In the genomic region with DNA sequence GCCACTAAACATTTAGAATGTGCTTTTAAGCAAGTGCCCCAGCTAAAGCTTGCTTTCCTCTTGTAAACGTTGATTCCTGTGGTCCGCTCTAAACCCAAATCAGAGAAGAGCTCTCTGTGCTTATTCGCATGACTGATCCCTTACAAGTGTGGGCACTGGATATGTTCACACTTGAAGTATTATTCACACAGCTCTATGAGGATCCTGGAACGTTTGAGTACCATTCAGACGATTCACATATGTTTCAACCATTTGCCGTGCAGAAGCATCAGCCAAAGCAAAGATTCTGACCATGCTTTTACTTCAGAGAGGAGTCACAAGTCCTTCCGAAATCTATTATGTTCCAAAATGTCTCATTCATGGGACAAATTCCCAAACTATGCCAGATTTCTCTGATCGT, we compare ENCODE assay signal across 22 mouse cellular contexts. TPM values are rescaled to one million over a fixed set of nuclear protein-coding genes. Genes with fewer than 3 reads are reported as not detected.
DNase-seq lines count a peak whose midpoint lies in the region; ATAC-seq and TF ChIP-seq lines count a peak whose summit lies in the region.
"Had no signal": no experiment of that assay in that cellular context is flagged by ENCODE, and none has a peak within 500 bp of the region (broad histone marks: within the 10 kb centered on the region; RNA-seq: fewer than 3 reads in every experiment).

No protein-coding gene starts in this region.

- ATAC-seq in forebrain, postnatal 0 days, result no peak
- no peak for ATAC-seq in forebrain, embryonic 11.5 days (replicated peaks; ENCODE audit: low FRiP score)
- ATAC-seq: CD4-positive, CD25-positive, alpha-beta regulatory T cell, adult 4 months; forebrain, embryonic 14.5 days; forebrain, embryonic 16.5 days had no signal

- DNase-seq in forebrain, postnatal 0 days, result peak; percentile 30
- DNase-seq in forebrain, embryonic 11.5 days (ENCODE audit: low spot score), result no peak
- peak; percentile 21 for DNase-seq in layer of hippocampus, adult 9-11 months
- DNase-seq in layer of hippocampus, postnatal 10 days (ENCODE audit: low spot score in 2 of 2), result no peak
- DNase-seq in thymus, adult 2 months, result no peak
- DNase-seq: adrenal gland, adult 2 months; adrenal gland, postnatal 10 days; adrenal gland, postnatal 25 days; B cell, adult 2 months; cerebellum, adult 11-12 months; cerebellum, adult 2 months; cerebellum, adult 9-10 months; cerebellum, postnatal 10 days; cerebellum, postnatal 25 days had no signal

- no peak overlapping the region for H3K27ac ChIP-seq in forebrain, postnatal 0 days (ENCODE audit: low read depth, low read length)
- no peak overlapping the region for H3K27ac ChIP-seq in forebrain, embryonic 11.5 days (ENCODE audit: low read depth, low read length)
- no peak overlapping the region for H3K27ac ChIP-seq in thymus, adult 2 months (ENCODE audit: control insufficient read depth, insufficient read depth, low read length)
- H3K27ac ChIP-seq: embryonic facial prominence, embryonic 10.5 days; embryonic facial prominence, embryonic 12.5 days; forebrain, embryonic 12.5 days had no signal

- H3K4me1 ChIP-seq in forebrain, postnatal 0 days (ENCODE audit: insufficient read depth), result no peaks in the 10 kb centered on the region
- H3K4me1 ChIP-seq in forebrain, embryonic 11.5 days (replicated peaks; ENCODE audit: control insufficient read depth, insufficient read depth, low read length), result no peaks in the 10 kb centered on the region
- no peaks in the 10 kb centered on the region for H3K4me1 ChIP-seq in thymus, adult 2 months (replicated peaks; ENCODE audit: control insufficient read depth, insufficient read depth, low read length)
- H3K4me1 ChIP-seq: embryonic facial prominence, embryonic 10.5 days; embryonic facial prominence, embryonic 12.5 days; forebrain, embryonic 12.5 days had no signal

- H3K27me3 ChIP-seq in forebrain, postnatal 0 days (ENCODE audit: insufficient read depth, low read length), result no peaks in the 10 kb centered on the region
- H3K27me3 ChIP-seq in forebrain, embryonic 11.5 days (ENCODE audit: control insufficient read depth, insufficient read depth, low read length), result no peaks in the 10 kb centered on the region
- no peaks in the 10 kb centered on the region for H3K27me3 ChIP-seq in thymus, adult 2 months (ENCODE audit: control insufficient read depth, insufficient read depth, low read length)
- H3K27me3 ChIP-seq: CH12.LX; embryonic facial prominence, embryonic 12.5 days; forebrain, embryonic 12.5 days had no signal

- H3K9me3 ChIP-seq in forebrain, postnatal 0 days (ENCODE audit: low read length), result 0 out of 2 replicates have a peak, but pooled peaks cover 5% of the 10 kb centered on the region
- H3K9me3 ChIP-seq in forebrain, embryonic 11.5 days (ENCODE audit: control insufficient read depth, low read length), result peaks cover 4% of the 10 kb centered on the region; the same call in 1 of the 2 replicates
- H3K9me3 ChIP-seq: G1E had no signal

- H3K4me3 ChIP-seq in forebrain, postnatal 0 days (ENCODE audit: low read depth, low read length), result no peak overlapping the region
- no peak overlapping the region for H3K4me3 ChIP-seq in forebrain, embryonic 11.5 days (ENCODE audit: low read depth, low read length)
- H3K4me3 ChIP-seq in thymus, adult 2 months (ENCODE audit: control insufficient read depth, insufficient read depth, low read length), result no peak overlapping the region
- H3K4me3 ChIP-seq: embryonic facial prominence, embryonic 10.5 days; embryonic facial prominence, embryonic 12.5 days; forebrain, embryonic 12.5 days had no signal

- TF ChIP-seq CTCF in forebrain, postnatal 0 days (IDR thresholded peaks at IDR 0.05; ENCODE audit: low read depth), result no peak
- TF ChIP-seq CTCF in thymus, adult 2 months (IDR thresholded peaks at IDR 0.05; ENCODE audit: borderline replicate concordance, control insufficient read depth, extremely low read depth, insufficient read depth, low read length, poor library complexity), result no peak

- no peak overlapping the region for H3K4me2 ChIP-seq in forebrain, postnatal 0 days (ENCODE audit: low read depth)
- no peak overlapping the region for H3K4me2 ChIP-seq in forebrain, embryonic 11.5 days (ENCODE audit: low read depth, low read length, severe bottlenecking)
- H3K4me2 ChIP-seq: embryonic facial prominence, embryonic 12.5 days; forebrain, embryonic 12.5 days had no signal

- WGBS in forebrain, postnatal 0 days, result 61% methylated on average over 8 of the region's 8 CpGs
- WGBS in forebrain, embryonic 11.5 days, result 81% methylated on average over 8 of the region's 8 CpGs
- WGBS in thymus, adult 2 months, result 92% methylated on average over 8 of the region's 8 CpGs

- H3K36me3 ChIP-seq in forebrain, postnatal 0 days (ENCODE audit: insufficient read depth), result no peaks in the 10 kb centered on the region
- no peaks in the 10 kb centered on the region for H3K36me3 ChIP-seq in forebrain, embryonic 11.5 days (ENCODE audit: control insufficient read depth, insufficient read depth, low read length)
- no peaks in the 10 kb centered on the region for H3K36me3 ChIP-seq in thymus, adult 2 months (ENCODE audit: control insufficient read depth, insufficient read depth, low read length)
- H3K36me3 ChIP-seq: embryonic facial prominence, embryonic 10.5 days; embryonic facial prominence, embryonic 12.5 days; forebrain, embryonic 12.5 days; G1E had no signal

- H3K9ac ChIP-seq in forebrain, postnatal 0 days, result no peak overlapping the region
- H3K9ac ChIP-seq in forebrain, embryonic 11.5 days (ENCODE audit: low read length), result no peak overlapping the region
- H3K9ac ChIP-seq: embryonic facial prominence, embryonic 12.5 days; forebrain, embryonic 12.5 days had no signal

- no peak for TF ChIP-seq POLR2A in thymus, adult 2 months (IDR thresholded peaks at IDR 0.05; ENCODE audit: control insufficient read depth, extremely low read depth, insufficient read depth, low read length, poor library complexity)

RNA-seq across cellular contexts. Expression of gene Prokr2, which starts 12.9 kb away (rescaled TPM):
- total RNA-seq in forebrain, postnatal 0 days (2014; rRNA removed), result 28.5 and 47.7 TPM in 2 replicates
- polyA plus RNA-seq in forebrain, postnatal 0 days (2015; fragmentation: Nextera tagmentation; extraction: Ambion mirVana), result 9.0 and 14.0 TPM in 2 replicates
- 3.3 TPM in 2 replicates for polyA plus RNA-seq in forebrain, embryonic 11.5 days (2014; fragmentation: Nextera tagmentation; extraction: Ambion mirVana)
- total RNA-seq in layer of hippocampus, postnatal 10 days (2021), result 1 to 10 TPM; 6.6 to 7.4 TPM
- polyA plus RNA-seq in thymus, adult 2 months (2012; rRNA removed), result 2.4 and 3.8 TPM in 2 replicates
- total RNA-seq: adrenal gland, postnatal 10 days; adrenal gland, postnatal 25 days had no signal
- polyA plus RNA-seq: adrenal gland, adult 2 months; CD4-positive, CD25-positive, alpha-beta regulatory T cell, adult 4 months; G1E had no signal

Comparison
In these comparisons a context has a peak if more than half of its experiments do, and no peak if none do; other contexts are left out.
1. DNase-seq: peak in forebrain, postnatal 0 days (single experiment) and layer of hippocampus, adult 9-11 months (single experiment); none in forebrain, embryonic 11.5 days (single experiment), layer of hippocampus, postnatal 10 days (0 of 2) and thymus, adult 2 months (single experiment).